Mouse (Mus musculus) layer of hippocampus, postnatal 36 days (tissue): ENCODE measurements around the gene Zfp467. TPM values are rescaled to one million over a fixed set of nuclear protein-coding genes. Genes with fewer than 3 reads are reported as not detected.

Experiments used
- DNase-seq, 2 experiments: peaks; one replicate each; pipeline ENCODE4 v3.0.0; 2022
- microRNA-seq, 2 experiments: library from miRNA; unstranded; fragments of <30 nt; microRNA quantifications; one replicate each; pipeline ENCODE4 v1.2.0; 2021
- total RNA-seq, 2 experiments: library from RNA; stranded (reverse); gene quantifications; 2 replicates each; pipeline ENCODE4 v1.2.3; 2021

The Zfp467 gene
- total RNA-seq, 2 experiments from 2014 or later: 21.4 to 22.8 TPM

DNA sequence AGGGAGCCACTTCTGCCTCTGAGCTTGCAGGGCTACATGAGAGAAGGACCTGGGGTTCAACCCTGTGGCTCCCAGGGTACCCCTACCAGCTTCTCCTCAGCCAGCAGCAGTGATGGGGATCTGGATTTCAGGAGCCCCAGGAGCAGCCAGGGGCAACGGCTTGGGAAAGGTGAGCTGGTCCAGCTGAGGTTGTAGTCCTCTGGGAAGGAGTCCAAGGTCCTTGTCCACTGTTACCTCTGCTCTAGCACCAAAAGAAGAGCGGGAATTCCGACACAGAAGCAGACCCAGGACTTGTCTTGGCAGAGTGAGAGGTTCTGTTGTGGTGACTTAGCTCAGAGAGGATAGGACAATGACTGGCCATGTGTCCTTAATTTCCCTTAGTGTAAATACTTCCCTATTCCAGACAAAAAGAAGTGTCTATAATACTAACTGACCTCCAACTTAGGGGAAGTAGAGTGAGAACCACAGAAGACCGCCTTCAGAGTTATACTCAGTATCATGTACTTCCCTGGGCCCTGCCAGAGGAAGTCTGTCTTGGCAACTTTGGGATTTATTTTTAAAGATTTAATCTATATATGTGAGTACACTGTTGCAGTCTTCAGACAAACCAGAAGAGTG lies 35.8 kb downstream of the Zfp467 start:
- no peak for DNase-seq

DNA sequence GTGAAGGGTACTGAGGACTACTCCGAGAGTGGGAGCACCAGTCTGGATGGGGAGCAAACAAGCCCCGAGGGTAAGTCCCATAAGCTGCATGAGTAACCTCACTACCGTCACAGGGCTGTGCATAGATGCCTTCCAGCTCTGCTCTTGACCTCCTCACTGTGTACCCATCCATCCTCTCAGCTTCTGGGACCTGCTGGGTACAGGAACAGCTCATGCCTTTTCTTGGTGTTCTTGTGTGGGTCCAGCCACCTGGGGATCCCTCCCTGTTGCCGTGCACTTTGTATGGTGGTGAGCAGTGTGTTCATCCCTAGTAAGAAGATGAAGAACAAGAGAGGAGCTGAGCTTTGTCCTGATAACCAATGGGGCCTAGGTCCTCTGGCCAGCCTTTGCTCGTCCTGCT lies 41.6 kb downstream of the Zfp467 start:
- DNase-seq: no peak

DNA sequence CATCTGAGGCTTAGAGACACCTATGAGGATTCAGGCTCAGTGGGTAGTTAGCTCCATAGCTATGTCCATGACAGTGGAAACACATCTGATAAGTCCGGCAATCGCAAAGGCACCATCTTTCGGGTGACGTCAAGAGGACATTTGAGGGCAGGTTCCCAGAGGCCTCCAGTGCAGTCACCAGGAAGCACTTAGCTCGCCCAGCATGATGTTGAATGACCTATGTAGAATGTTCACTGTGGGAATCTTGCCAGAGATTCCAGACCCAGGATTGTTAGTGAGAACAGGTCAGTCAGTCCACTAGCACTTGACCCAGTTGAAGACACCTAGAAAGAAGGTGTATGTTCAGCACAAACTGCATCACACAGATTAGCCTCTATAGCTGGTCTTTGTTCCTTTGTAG lies 45.7 kb downstream of the Zfp467 start:
- no peak for DNase-seq

DNA sequence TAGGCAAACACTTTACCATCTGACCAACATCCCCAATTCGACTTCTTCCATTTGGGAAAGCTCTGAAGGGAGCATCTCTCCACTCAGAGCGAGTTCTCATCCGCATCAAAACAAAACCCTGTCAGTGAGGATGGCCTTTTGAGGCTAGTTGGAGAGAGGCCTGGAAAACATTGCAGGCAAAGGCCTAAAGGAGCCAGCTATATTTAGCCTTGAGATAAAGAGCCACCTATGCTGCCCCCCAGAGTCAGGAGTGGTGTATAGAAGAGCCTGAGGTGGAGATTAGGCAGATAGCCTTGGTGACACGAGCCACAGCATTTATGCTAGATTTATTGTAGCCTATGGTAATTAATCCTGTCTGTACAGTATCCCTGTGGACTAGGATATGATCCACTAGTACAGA lies 48.3 kb downstream of the Zfp467 start:
- DNase-seq: peak in 1 of 2 experiments; percentile 27

DNA sequence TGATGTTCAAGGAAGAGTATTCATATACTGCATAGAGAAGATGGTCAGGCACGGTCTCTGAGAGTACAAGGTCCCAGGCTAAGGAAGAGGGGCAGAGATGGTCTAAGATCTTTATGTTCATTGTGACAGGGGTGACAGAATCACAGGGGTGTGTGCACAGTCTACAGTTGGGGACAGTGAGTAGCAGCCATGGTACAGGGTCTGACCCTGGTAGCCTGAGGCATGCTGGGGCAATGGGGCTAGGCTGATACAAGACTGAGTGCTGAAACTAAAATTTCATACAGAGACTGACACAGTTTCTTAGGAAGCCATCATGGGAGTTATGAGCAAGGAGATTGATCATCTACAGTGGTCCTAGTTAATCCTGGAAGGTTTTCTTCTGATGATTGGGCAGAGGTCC lies 48.9 kb downstream of the Zfp467 start:
- DNase-seq: no peak

DNA sequence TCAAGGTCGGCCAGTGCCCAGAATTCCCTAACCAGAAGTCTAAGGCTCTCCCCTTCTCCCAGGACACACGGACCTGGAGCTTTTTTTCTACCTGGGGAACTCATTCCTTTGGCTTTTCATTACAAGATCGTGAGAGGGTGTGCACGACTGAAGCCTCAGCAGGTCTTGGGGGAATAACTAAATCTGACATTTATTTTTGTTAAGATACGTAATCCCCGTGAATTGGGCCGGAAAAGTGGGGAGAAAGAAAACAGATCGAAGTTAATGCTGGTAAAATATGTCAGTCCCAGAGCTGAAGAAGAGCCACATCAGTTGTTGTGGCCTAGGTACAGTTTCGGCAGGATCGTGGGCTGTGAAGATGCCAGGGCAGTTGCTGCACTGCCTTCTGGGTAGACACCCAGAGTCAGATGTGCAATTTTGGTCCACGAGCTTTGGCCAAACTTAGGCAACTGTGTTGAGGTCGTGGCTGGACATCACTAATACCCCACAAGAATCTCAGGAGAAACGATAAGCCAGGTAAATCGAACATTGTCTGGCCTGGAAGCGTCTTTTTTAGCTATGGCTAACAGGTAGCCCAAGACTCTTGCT lies 49.5 kb downstream of the Zfp467 start:
- DNase-seq: no peak

DNA sequence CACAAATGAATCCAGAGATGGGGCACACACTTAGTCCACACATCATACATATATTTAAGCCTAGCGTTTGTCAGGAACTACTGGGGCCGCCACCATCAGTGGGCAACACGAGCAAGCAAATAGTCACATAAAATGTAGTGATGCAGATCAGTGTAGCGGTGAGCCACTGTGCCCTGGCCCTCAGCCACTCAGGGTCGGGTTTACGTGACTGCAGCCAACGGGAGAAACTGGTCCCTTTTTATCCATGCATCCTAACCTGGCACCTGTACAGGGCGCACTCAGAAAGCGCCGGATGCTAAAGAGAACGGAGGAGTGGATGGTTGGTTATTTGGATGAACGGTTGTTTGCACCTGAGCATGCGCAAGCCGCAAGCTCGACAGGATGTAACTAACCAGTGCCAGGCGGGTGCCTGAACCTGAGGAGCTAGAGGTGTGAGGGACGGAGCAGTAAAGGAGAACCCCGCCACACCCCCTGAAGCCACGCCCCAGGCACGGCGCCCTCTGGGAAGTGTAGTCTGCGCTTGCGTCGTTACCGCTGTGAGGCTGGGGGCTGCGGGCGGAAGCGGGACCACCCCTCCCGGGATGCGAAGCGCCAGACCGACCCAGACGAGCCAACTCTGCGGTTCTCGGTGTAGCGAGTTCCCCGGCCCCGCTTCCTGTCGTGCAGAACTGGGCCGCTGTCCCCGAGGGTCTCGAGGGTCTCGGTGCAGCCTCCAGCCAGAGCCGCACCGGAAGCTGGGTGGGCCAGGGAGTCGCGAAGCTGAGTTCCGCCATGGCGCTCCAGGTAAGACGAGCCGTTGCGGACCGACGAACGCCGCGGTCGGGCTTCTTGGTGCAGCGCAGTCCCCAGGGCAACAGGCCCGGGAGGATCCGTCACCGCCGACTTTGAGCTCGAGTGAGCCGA lies 50.3 kb downstream of the Zfp467 start, which contains the start of gene Krba1:
Krba1 (plus strand) TSS at position 482 of the 903 bp plus-strand sequence.
- DNase-seq: peak; percentile 81 to 84

DNA sequence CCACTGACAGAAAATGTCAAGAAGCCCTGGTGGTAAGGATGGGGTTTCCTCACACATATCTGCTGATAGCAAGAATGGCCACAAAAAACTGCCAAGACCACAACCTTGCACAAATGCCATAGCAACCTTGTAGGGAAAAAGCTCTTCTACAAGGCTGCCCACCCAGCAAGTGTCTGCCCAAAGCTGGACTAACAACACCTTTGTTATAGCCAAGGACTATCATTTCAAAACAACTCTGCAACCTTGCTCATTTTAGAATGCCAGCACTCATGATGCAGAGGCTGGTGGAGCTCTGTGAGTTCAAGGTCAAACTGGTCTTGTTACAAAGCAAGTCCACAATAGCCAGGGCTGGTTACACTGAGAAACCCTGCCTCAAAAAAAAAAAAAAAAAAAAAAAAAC lies 51.8 kb downstream of the Zfp467 start:
- DNase-seq: no peak

DNA sequence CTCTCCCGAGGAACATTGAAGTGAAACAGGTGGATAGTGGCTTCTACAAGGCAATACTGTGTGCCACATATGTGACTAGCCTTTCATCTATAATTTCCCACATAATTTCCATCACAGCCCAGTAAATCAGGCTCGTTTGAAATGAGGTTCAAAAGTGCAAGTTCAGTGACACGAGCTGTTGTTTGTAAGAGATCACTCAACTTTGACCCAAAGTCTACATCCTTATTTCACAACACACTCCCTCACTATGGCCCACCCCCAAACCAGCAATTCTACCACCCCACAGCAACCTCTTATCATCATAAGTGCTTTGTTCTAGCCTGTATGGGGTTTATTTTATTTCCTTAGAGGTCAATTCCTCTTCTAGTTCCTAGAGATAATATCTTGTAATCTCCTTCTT lies 57.4 kb downstream of the Zfp467 start:
- DNase-seq: no peak

Small RNA genes lying within 50 kb of the gene (microRNA-seq; reads per million reads assigned to microRNA genes)
- gene Gm24325: 0 reads per million in 2 experiments

Other genes starting within 250 kb of the Zfp467 start
- gene Krba1, start 50.2 kb downstream of the Zfp467 start, total RNA-seq: 10 to 100 TPM; 35.1 to 47.4 TPM
- 1 to 10 TPM; 1.4 to 2.8 TPM for gene Sspo, start 2.4 kb upstream of the Zfp467 start, total RNA-seq
- gene Atp6v0e2, start 91.8 kb upstream of the Zfp467 start, total RNA-seq: 100 to 1,000 TPM; 424 to 471 TPM
- 10 to 100 TPM; 29.4 to 35.0 TPM for gene Lrrc61, start 109.0 kb upstream of the Zfp467 start, total RNA-seq
- gene Rarres2, start 127.0 kb upstream of the Zfp467 start, total RNA-seq: 10 to 100 TPM; 12.0 to 13.5 TPM
- not detected for gene Gm45021, start 143.8 kb upstream of the Zfp467 start, total RNA-seq
- gene Repin1, start 148.1 kb upstream of the Zfp467 start, total RNA-seq: 10 to 100 TPM; 43.6 to 47.5 TPM
- gene Gm44965, start 148.1 kb upstream of the Zfp467 start, total RNA-seq: not detected
- gene Zfp775, start 156.2 kb upstream of the Zfp467 start, total RNA-seq: 1 to 10 TPM; 6.3 to 7.7 TPM
- gene AI854703, start 180.9 kb upstream of the Zfp467 start, total RNA-seq: 10 to 100 TPM; 13.4 to 14.5 TPM
- gene Gimap8, start 201.4 kb upstream of the Zfp467 start, total RNA-seq: 1 to 10 TPM in 1 of 2 experiments, under 1 TPM in 1; 0.52 to 1.1 TPM
- under 1 TPM; 0.28 to 0.57 TPM for gene Gimap9, start 230.3 kb upstream of the Zfp467 start, total RNA-seq
- gene Gimap4, start 238.7 kb upstream of the Zfp467 start, total RNA-seq: under 1 TPM; 0.17 to 0.33 TPM